Mouse (Mus musculus) forebrain, embryonic 12.5 days (tissue): ENCODE measurements around the gene Cntnap2. TPM values are rescaled to one million over a fixed set of nuclear protein-coding genes. Genes with fewer than 3 reads are reported as not detected.

Source experiments
- ATAC-seq: fragments of 200-750 bp; cut with Nextera tagmentation; 2 replicates; pipeline ENCODE4 v1.8.0; 2017; ENCODE audit warnings: moderate TSS enrichment; ENCODE audit not compliant: low FRiP score
- H3K27ac ChIP-seq: fragments of 300-500 bp; sonication (generic); 2 replicates; pipeline ENCODE4 v1.5.1; 2016; ENCODE audit warnings: mild to moderate bottlenecking
- H3K27me3 ChIP-seq: fragments of 300-500 bp; sonication (generic); 2 replicates; pipeline ENCODE4 v1.6.1; 2016; ENCODE audit warnings: mild to moderate bottlenecking
- H3K36me3 ChIP-seq: fragments of 300-500 bp; sonication (generic); replicated peaks from 2 replicates; pipeline ENCODE4 v1.6.1; 2016; ENCODE audit warnings: mild to moderate bottlenecking
- H3K4me1 ChIP-seq: fragments of 300-500 bp; sonication (generic); 2 replicates; pipeline ENCODE4 v1.6.1; 2016
- H3K4me2 ChIP-seq: fragments of 300-500 bp; sonication (generic); 2 replicates; pipeline ENCODE4 v1.6.1; 2016; ENCODE audit warnings: mild to moderate bottlenecking, moderate library complexity
- H3K4me3 ChIP-seq: fragments of 300-500 bp; sonication (generic); replicated peaks from 2 replicates; pipeline ENCODE4 v1.5.1; 2016; ENCODE audit warnings: mild to moderate bottlenecking
- H3K9ac ChIP-seq: fragments of 300-500 bp; sonication (generic); 2 replicates; pipeline ENCODE4 v1.6.1; 2016; ENCODE audit warnings: mild to moderate bottlenecking
- H3K9me3 ChIP-seq: fragments of 300-500 bp; sonication (generic); 2 replicates; pipeline ENCODE4 v1.6.1; 2016
- WGBS: fragments of 180-500 bp; shearing (Covaris S2); methylation state at CpG from one replicate; pipeline ENCODE4 v1.1.7; 2016; 5-methylcytosine and 5-hydroxymethylcytosine counted together
- polyA plus RNA-seq: library from polyadenylated mRNA; unstranded; fragments of >200 nt; fragmentation: Nextera tagmentation; extraction: Ambion mirVana; gene quantifications from 2 replicates; pipeline ENCODE4 v1.2.1, GENCODE M21; 2016

Cntnap2 gene
- polyA plus RNA-seq, result 99.3 and 104 TPM in 2 replicates

DNA sequence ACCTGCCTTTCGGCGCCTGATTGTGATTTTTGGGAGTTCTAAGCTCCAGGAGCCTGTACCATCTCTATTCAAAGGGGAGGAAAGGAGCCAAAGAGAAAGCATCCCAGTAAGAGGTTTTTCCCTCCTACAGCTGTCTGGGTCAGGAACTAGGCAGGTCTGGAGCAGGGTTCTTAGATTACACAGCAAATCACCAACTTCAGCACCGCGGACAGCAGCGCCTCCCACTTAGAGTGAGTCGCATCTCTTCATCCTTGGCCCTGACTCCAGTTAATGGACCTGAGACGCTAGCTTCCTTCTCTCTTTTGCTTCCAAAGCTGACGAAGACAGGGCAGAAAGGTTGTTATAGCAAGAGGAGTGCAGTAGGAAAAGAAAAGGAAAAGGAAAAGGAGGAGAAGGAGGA lies at the start of gene Cntnap2:
TSS of gene Cntnap2 (plus strand) at position 267 of the 400 bp plus-strand sequence.
- H3K4me1 ChIP-seq, result peaks cover 3% of the 10 kb centered on the region; the same call in 1 of the 2 replicates
- peak within 1 kb of the TSS; percentile 49 for H3K4me3 ChIP-seq
- 9% methylated on average over 8 of the region's 8 CpGs for WGBS
- H3K27me3 ChIP-seq, result no peaks in the 10 kb centered on the region; the same call in 1 of the 2 replicates
- no peaks in the 10 kb centered on the region for H3K9me3 ChIP-seq
- peak within 1 kb of the TSS; percentile 54 for H3K9ac ChIP-seq
- peak within 1 kb of the TSS; percentile 61; the same call in 1 of the 2 replicates for H3K27ac ChIP-seq
- no peaks in the 10 kb centered on the region for H3K36me3 ChIP-seq
- ATAC-seq, result peak; percentile 71
- H3K4me2 ChIP-seq, result peak within 1 kb of the TSS; percentile 69

DNA sequence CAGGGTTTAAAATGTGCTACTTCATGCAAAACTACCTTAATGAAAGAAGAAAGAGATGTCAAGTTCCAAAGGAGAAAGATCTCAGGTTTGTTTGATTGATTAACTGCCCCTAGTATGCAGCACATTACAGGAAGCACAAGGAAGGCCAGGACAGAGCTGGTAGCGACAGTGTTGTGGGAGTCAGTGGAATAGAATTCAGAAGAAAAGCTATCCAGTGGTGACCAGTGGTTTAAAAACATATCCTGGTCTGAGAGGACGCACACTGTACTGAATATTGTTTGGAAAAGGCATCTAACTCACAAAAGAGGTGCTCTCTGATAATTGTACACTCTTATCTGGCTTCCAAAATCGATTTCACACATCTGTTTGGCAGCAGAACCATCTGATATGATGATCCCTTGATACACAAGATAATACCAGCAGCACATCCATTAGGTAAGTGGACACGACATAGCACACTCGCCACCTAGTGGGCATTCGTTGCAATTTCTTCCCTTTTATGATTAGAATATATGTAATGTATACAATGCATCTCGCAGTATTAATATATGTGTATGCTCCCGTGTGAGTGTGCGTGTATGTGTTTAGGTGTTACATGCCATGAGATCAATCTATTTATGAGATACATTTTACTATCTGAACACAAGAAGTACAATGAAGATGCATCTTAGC lies 33.0 kb upstream of the Cntnap2 start:
- Histone ChIP-seq H3K27ac (no peak overlapping the region), H3K9me3 (no peaks in the 10 kb centered on the region), H3K4me3 (no peak overlapping the region), H3K4me1 (no peaks in the 10 kb centered on the region), H3K27me3 (no peaks in the 10 kb centered on the region), H3K4me2 (no peak overlapping the region), H3K9ac (no peak overlapping the region), H3K36me3 (no peaks in the 10 kb centered on the region)
- peak; percentile 87 for ATAC-seq
- WGBS, result 28% methylated on average over 9 of the region's 9 CpGs

DNA sequence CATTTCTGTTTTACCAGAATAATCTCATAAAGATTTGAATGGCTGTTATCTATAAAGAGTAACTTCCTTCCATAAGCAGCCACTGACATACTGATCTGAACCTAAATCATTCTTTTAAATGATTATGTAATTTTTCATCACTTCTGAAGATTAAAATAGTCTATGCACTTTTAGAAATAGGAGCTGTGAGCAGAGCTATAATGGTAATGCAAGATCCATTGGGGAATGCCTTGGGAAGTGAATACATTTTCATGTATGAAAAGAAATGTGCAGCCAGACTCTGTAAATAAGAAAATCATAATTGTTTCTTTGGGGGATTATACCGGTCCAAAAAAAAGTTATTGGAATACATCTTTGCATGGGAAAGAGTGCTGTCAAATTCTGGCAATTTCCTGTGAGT lies 19.7 kb upstream of the Cntnap2 start:
- no peak overlapping the region for H3K4me2 ChIP-seq
- WGBS, result 66% methylated on average over 1 of the region's 1 CpGs
- no peak overlapping the region for H3K9ac ChIP-seq
- H3K36me3 ChIP-seq, result no peaks in the 10 kb centered on the region
- H3K4me3 ChIP-seq, result no peak overlapping the region
- no peak overlapping the region for H3K27ac ChIP-seq
- no peaks in the 10 kb centered on the region for H3K4me1 ChIP-seq
- no peaks in the 10 kb centered on the region for H3K27me3 ChIP-seq
- no peaks in the 10 kb centered on the region for H3K9me3 ChIP-seq
- no peak for ATAC-seq

DNA sequence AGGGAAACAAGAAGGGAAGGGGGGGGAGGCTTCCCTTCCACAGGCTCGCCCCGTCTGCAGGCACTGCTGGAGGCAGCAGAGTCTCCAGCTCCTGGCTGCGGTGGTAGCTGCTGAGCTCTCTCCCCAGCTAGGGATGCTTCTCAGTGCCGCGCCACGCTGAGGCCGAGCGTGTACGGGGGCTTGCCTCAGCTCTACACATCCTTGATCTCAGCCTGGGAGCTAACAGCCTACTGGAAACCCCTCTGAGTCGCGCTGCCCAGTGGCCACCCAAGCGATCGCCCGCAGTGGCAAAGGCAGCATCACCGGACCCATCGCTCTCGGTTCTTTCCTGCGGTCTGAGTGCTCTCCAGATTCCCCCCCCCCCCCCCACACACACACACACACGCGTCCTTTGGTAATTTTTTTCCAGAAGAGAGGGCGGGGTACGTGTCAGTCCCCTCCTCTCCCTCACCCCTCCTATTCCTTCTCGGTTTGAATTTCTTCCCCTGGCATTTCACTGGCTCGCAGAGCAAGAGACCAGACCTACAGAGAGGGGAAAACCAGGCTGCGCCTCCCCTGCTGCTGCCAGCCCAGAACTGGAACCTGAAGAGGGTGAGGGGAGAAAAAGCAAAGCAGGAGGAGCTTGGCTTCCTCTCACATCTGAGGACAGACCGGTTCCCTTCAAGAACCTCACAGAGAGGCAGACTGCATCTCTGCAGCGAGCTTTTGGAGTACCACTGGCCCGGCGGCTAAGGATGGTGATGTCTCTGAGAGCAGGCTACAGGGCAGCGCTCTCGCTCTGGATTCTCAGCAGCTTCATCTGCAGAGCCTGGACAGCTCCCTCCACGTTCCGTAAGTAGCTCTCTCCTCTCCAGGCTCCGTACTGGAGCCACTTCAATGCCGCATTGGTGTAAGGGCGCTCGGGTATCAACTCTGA lies 657 bp downstream of the Cntnap2 start:
- under 1% methylated on average over 34 of the region's 37 CpGs for WGBS
- H3K4me3 ChIP-seq, result peak overlapping the region; percentile 49
- no peaks in the 10 kb centered on the region for H3K9me3 ChIP-seq
- peak overlapping the region; percentile 61; the same call in 1 of the 2 replicates for H3K27ac ChIP-seq
- H3K4me2 ChIP-seq, result peak overlapping the region; percentile 69
- peaks cover 3% of the 10 kb centered on the region; the same call in 1 of the 2 replicates for H3K4me1 ChIP-seq
- H3K9ac ChIP-seq, result peak overlapping the region; percentile 54
- peak; percentile 90 for ATAC-seq
- H3K36me3 ChIP-seq, result no peaks in the 10 kb centered on the region
- no peaks in the 10 kb centered on the region; the same call in 1 of the 2 replicates for H3K27me3 ChIP-seq

DNA sequence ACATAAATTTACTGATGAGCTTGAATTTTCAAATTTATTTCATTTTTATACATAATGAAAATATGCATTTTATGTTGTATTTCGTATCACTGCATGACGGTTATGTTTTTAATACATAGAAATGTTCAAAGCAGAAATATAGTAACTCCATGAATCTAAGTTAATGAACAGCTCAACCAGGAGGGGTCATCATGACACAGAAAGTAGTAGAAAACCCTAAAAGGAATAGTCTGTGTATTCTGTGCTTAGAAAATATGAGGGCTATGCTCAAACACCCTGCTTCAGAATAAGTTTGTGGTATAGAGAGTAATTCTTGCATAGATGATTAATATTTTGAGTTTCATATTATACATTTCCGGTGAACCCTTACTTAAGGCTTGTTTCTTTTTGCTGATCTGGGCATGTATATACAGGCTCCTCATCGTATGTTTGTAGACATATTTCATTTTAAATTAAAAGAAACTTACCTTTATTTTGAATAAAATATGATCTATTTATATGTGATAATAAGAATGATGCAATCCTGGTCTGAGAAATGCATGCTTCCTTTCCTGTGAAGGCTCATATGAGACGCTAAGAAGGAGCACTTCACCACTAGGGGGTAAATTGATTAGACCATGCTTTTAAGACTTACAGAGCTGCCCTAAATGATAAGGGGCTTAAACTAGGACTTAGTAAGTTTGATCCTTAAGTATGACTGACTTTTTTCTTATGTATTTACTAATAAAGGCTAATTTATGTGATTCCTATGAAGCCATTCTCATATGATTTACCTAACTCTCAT lies 3.2 kb downstream of the Cntnap2 start:
- Histone ChIP-seq H3K4me2 (no peak overlapping the region), H3K27ac (no peak overlapping the region), H3K27me3 (no peaks in the 10 kb centered on the region; the same call in 1 of the 2 replicates), H3K9me3 (no peaks in the 10 kb centered on the region), H3K36me3 (no peaks in the 10 kb centered on the region), H3K4me1 (peaks cover 3% of the 10 kb centered on the region; the same call in 1 of the 2 replicates), H3K4me3 (no peak overlapping the region), H3K9ac (no peak overlapping the region)
- no peak for ATAC-seq
- 73% methylated on average over 5 of the region's 5 CpGs for WGBS

DNA sequence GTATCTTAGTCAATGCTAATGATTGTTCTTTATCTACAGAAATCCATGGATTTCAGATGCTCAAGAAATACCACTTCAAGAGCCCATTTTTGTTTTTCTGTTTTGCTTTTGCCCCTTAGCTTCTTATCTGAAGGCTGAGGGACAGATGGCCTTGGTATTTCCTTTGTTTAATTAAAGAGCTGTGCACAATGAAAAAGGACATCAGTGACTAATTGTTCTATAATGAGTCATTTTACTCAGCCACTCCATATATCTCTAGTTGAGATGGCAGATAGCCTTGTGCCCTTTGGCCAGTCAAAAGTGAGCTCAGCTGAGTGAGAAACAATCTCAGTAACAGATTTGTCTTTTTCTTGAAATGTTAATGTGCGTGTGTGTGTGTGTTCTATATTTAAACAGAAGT lies 29.1 kb downstream of the Cntnap2 start:
- Histone ChIP-seq H3K27ac (no peak overlapping the region), H3K4me1 (no peaks in the 10 kb centered on the region), H3K36me3 (no peaks in the 10 kb centered on the region), H3K27me3 (no peaks in the 10 kb centered on the region), H3K4me2 (no peak overlapping the region), H3K4me3 (no peak overlapping the region), H3K9ac (no peak overlapping the region), H3K9me3 (no peaks in the 10 kb centered on the region)
- WGBS, result 87% methylated on average over 1 of the region's 1 CpGs
- no peak for ATAC-seq

DNA sequence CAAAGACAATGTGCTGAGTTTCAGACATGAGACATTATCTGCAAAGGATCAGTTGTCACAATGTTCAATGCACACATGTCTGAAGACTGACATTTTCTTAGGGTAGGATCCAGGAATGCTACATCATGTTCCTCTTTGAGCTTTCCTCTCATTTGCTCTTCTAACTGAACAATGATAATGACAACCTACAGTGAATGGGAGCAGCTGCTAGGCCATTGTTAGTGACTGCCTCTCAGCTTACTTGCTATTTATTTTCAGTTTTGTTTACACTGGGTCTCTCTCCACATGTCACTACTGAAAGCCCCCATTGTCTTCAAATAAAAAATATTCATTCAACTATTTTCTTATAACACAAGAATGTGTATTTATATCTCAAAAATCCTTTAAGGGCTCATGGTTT lies 54.5 kb downstream of the Cntnap2 start:
- Histone ChIP-seq H3K4me3 (no peak overlapping the region), H3K4me2 (no peak overlapping the region), H3K27ac (no peak overlapping the region), H3K9me3 (no peaks in the 10 kb centered on the region), H3K9ac (no peak overlapping the region), H3K36me3 (no peaks in the 10 kb centered on the region), H3K4me1 (no peaks in the 10 kb centered on the region), H3K27me3 (no peaks in the 10 kb centered on the region)
- ATAC-seq, result no peak

DNA sequence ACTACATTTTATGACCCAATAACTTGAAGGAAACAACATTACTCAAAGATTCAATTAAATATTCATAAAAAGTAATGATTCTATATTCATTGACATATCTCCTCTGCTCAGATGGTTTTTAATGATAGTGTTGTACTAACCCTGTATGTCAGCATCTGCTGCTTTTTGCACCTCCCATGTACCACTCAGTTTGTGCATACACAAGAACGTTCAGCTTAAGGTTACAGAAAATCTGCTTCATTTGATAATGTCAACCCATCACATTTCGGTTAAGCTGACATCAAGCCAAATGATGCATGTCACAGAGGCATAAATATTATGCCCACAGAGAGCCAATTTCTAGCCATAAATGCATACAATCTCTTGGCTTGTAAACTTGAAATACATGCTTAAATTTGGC lies 85.7 kb downstream of the Cntnap2 start:
- Histone ChIP-seq H3K4me2 (no peak overlapping the region), H3K9me3 (no peaks in the 10 kb centered on the region), H3K4me1 (no peaks in the 10 kb centered on the region), H3K9ac (no peak overlapping the region), H3K36me3 (no peaks in the 10 kb centered on the region), H3K27ac (no peak overlapping the region), H3K27me3 (no peaks in the 10 kb centered on the region), H3K4me3 (no peak overlapping the region)
- no peak for ATAC-seq
- WGBS, result 81% methylated on average over 2 of the region's 2 CpGs

DNA sequence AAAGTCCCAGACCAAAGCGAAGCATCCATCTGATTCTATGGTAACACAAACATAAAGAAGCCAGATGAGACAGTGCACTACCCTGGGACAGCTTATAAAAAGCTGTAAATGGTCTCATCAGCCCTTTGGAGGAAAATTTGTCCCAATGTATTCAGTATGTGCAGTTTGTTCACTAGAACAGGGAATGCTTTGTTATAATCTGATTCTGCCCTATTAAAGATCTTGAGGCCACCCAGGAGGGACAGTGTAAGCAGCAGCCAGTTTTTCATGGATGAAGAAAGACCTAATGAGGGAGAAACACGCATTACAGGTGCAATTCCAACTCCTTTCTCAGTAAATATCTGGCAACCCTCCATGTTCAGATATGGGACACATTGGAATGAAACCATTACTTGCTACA lies 145.9 kb downstream of the Cntnap2 start:
- WGBS, result 73% methylated on average over 2 of the region's 2 CpGs
- Histone ChIP-seq H3K4me2 (no peak overlapping the region), H3K4me1 (no peaks in the 10 kb centered on the region), H3K36me3 (no peaks in the 10 kb centered on the region), H3K9me3 (no peaks in the 10 kb centered on the region), H3K27me3 (no peaks in the 10 kb centered on the region), H3K4me3 (no peak overlapping the region), H3K27ac (no peak overlapping the region), H3K9ac (no peak overlapping the region)
- ATAC-seq, result no peak

DNA sequence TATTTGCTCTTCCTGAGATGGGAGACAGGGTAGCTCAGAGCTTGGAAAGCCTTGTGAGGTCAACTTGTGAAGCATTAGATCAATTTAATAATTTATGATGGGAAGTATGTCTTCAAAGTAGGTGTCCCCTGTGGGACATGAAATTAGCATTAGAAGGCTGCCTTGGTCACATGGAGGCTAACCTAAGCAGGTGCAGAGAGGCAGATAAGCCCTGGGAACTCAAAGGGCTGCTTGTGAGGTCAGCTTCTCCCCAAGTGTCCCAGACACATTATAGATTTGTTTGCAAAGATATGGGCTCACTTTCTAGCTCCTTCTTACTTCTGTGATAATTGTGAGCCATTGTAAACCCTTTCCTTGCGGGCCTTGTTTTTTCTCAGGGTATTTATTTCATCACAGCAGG lies 155.2 kb downstream of the Cntnap2 start:
- no peak overlapping the region for H3K4me2 ChIP-seq
- WGBS, result 38% methylated on average over 1 of the region's 1 CpGs
- H3K9ac ChIP-seq, result no peak overlapping the region
- no peak for ATAC-seq
- no peaks in the 10 kb centered on the region for H3K4me1 ChIP-seq
- no peaks in the 10 kb centered on the region for H3K36me3 ChIP-seq
- no peak overlapping the region for H3K4me3 ChIP-seq
- no peaks in the 10 kb centered on the region for H3K9me3 ChIP-seq
- H3K27ac ChIP-seq, result no peak overlapping the region
- no peaks in the 10 kb centered on the region for H3K27me3 ChIP-seq

DNA sequence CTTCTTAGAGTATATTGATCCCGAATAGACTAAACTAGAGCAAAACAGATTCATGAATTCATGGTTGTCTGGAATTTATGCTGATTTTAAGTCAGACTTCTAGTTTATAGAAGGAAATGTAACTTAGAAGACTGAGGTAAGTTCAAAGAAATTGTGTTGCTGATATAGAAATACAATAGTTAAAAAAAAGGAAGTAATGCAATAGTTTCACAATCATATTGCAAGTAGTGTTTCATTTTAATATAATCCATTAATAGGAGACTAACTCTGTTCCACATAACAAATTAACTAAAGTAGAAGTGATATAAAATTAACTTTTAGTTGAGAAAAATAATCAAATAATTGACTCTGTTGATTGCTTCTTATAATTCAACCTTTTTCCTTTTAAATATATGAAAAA lies 169.8 kb downstream of the Cntnap2 start:
- H3K27ac ChIP-seq, result no peak overlapping the region
- 89% methylated on average over 1 of the region's 1 CpGs for WGBS
- H3K9ac ChIP-seq, result no peak overlapping the region
- H3K9me3 ChIP-seq, result no peaks in the 10 kb centered on the region
- no peaks in the 10 kb centered on the region for H3K27me3 ChIP-seq
- no peaks in the 10 kb centered on the region for H3K4me1 ChIP-seq
- no peak overlapping the region for H3K4me2 ChIP-seq
- ATAC-seq, result no peak
- no peaks in the 10 kb centered on the region for H3K36me3 ChIP-seq
- no peak overlapping the region for H3K4me3 ChIP-seq

DNA sequence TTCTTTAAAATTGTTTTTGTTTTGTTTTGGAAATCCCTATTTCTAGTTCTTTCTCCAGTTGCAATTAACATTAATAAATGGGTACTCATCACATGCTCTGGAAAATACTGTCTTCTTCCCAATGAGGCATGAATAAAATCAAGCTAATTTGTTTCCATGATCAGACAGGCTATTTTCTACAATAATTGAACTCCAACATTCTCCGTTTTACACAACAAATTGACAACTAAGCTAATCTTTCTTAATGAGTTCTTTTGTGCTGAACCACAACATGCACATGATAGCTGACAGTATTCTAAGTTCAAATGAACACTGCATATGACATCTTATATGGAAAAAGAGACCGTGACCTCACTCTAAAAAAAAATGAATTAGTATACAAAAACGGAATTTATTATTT lies 173.4 kb downstream of the Cntnap2 start:
- Histone ChIP-seq H3K4me2 (no peak overlapping the region), H3K9ac (no peak overlapping the region), H3K4me3 (no peak overlapping the region), H3K27me3 (no peaks in the 10 kb centered on the region), H3K9me3 (no peaks in the 10 kb centered on the region), H3K27ac (no peak overlapping the region), H3K4me1 (no peaks in the 10 kb centered on the region), H3K36me3 (no peaks in the 10 kb centered on the region)
- no peak for ATAC-seq
- WGBS, result 71% methylated on average over 3 of the region's 3 CpGs
